Mouse (Mus musculus) limb, embryonic 13.5 days (tissue): ENCODE measurements around the gene Pkdrej. TPM values are rescaled to one million over a fixed set of nuclear protein-coding genes. Genes with fewer than 3 reads are reported as not detected.

Source experiments
- ATAC-seq: fragments of 200-750 bp; cut with Nextera tagmentation; 2 replicates; pipeline ENCODE4 v1.8.0; 2017; ENCODE audit warnings: low read depth, moderate number of reproducible peaks, moderate TSS enrichment; ENCODE audit not compliant: low FRiP score
- H3K27ac ChIP-seq: fragments of 300-500 bp; sonication (generic); 2 replicates; pipeline ENCODE4 v1.5.1; 2015; ENCODE audit warnings: inconsistent platforms, mild to moderate bottlenecking, moderate library complexity
- H3K27me3 ChIP-seq: fragments of 300-500 bp; sonication (generic); 2 replicates; pipeline ENCODE4 v1.6.1; 2015; ENCODE audit warnings: mild to moderate bottlenecking, inconsistent platforms
- H3K36me3 ChIP-seq: fragments of 300-500 bp; sonication (generic); 2 replicates; pipeline ENCODE4 v1.6.1; 2015; ENCODE audit warnings: inconsistent platforms, mild to moderate bottlenecking, moderate library complexity
- H3K4me1 ChIP-seq: fragments of 300-500 bp; sonication (generic); 2 replicates; pipeline ENCODE4 v1.6.1; 2015; ENCODE audit warnings: inconsistent platforms
- H3K4me2 ChIP-seq: fragments of 300-500 bp; sonication (generic); replicated peaks from 2 replicates; pipeline ENCODE4 v1.6.1; 2015; ENCODE audit warnings: inconsistent platforms, mild to moderate bottlenecking, moderate library complexity
- H3K4me3 ChIP-seq: fragments of 300-500 bp; sonication (generic); 2 replicates; pipeline ENCODE4 v1.5.1; 2015; ENCODE audit warnings: moderate library complexity, mild to moderate bottlenecking, inconsistent platforms
- H3K9ac ChIP-seq: fragments of 300-500 bp; sonication (generic); 2 replicates; pipeline ENCODE4 v1.6.1; 2015; ENCODE audit warnings: mild to moderate bottlenecking, inconsistent platforms
- H3K9me3 ChIP-seq: fragments of 300-500 bp; sonication (generic); 2 replicates; pipeline ENCODE4 v1.6.1; 2016; ENCODE audit warnings: inconsistent platforms
- WGBS: fragments of 180-500 bp; shearing (Covaris S2); methylation state at CpG from one replicate; pipeline ENCODE4 v1.1.7; 2015; 5-methylcytosine and 5-hydroxymethylcytosine counted together
- polyA plus RNA-seq: library from polyadenylated mRNA; unstranded; fragments of >200 nt; fragmentation: Nextera tagmentation; extraction: Ambion mirVana; gene quantifications from 2 replicates; pipeline ENCODE4 v1.2.1, GENCODE M21; 2015

Gene Pkdrej
- polyA plus RNA-seq, 1 experiment from 2014 or later, result 0.13 TPM

DNA sequence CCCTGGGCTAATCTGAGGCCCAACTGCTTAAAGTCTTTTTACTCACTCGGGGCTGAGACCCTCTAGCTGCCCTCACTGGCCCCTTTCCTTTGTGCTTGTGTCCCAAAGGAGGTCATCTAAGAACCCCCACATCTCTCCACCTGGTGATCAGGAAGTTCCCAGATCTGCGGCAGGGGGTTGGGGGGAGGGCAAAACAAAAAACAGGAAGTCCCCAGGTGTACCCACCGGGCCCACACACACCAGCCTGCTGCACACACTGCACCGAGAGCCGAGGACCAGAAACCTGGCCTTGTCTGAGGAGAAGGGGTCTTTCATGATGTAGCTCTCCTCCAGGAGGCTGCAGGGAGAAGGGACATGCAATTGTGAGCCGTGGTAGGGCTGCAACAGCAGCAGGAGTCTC is 13.5 kb downstream of the Pkdrej start:
- Histone ChIP-seq H3K4me2 (no peak overlapping the region), H3K4me1 (peaks cover 9% of the 10 kb centered on the region), H3K9me3 (no peaks in the 10 kb centered on the region), H3K4me3 (no peak overlapping the region), H3K27me3 (no peaks in the 10 kb centered on the region), H3K36me3 (no peaks in the 10 kb centered on the region), H3K9ac (no peak overlapping the region), H3K27ac (no peak overlapping the region)
- no peak for ATAC-seq
- WGBS, result 72% methylated on average over 6 of the region's 6 CpGs

DNA sequence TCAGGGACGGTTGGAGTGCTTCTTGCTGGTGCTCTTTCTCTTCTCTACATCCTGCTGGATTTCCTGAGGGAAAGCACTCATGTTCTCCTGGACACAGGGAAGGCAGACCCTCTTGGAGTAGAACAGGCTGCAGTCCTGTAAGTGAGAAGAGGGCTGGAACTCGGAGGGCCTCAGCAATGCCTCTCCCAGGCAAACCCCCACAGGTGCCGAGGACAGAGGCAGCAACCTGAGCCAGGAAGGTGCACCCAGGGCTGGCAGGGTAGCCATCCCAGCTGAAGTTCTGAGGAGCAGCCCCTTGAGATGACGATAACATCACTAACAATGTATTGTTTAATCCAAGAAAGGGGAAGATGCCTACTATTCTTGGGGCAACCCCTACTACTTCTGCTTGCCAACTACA is 14.1 kb downstream of the Pkdrej start:
- 83% methylated on average over 4 of the region's 4 CpGs for WGBS
- H3K9me3 ChIP-seq, result no peaks in the 10 kb centered on the region
- peaks cover 9% of the 10 kb centered on the region for H3K4me1 ChIP-seq
- no peak for ATAC-seq
- no peak overlapping the region for H3K9ac ChIP-seq
- no peak overlapping the region for H3K4me2 ChIP-seq
- no peak overlapping the region for H3K27ac ChIP-seq
- H3K36me3 ChIP-seq, result no peaks in the 10 kb centered on the region
- H3K4me3 ChIP-seq, result no peak overlapping the region
- H3K27me3 ChIP-seq, result no peaks in the 10 kb centered on the region

DNA sequence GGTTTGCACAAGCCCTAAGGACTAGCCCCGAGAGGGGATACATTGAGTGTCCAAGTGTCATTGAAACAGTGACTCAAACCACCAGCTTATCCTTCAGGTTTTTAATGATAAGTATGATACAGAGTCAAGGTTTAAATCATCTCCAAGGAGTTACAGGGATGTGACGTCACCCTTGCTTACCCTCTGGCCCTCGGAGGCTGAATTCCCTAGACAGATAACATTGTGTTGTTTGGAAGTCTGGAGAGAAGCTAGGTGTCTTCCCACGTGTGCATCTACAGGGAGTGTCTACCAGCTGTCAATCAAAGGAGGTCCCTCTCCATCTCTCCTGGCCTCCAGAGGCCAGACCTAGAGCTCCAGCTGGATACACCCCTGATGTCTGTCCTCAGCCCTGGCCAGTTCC is 14.6 kb downstream of the Pkdrej start:
- H3K27me3 ChIP-seq, result no peaks in the 10 kb centered on the region
- WGBS, result 77% methylated on average over 4 of the region's 4 CpGs
- no peak overlapping the region for H3K4me3 ChIP-seq
- no peak overlapping the region for H3K9ac ChIP-seq
- no peak overlapping the region for H3K4me2 ChIP-seq
- ATAC-seq, result no peak
- peaks cover 9% of the 10 kb centered on the region for H3K4me1 ChIP-seq
- no peaks in the 10 kb centered on the region for H3K9me3 ChIP-seq
- H3K27ac ChIP-seq, result no peak overlapping the region
- no peaks in the 10 kb centered on the region for H3K36me3 ChIP-seq

DNA sequence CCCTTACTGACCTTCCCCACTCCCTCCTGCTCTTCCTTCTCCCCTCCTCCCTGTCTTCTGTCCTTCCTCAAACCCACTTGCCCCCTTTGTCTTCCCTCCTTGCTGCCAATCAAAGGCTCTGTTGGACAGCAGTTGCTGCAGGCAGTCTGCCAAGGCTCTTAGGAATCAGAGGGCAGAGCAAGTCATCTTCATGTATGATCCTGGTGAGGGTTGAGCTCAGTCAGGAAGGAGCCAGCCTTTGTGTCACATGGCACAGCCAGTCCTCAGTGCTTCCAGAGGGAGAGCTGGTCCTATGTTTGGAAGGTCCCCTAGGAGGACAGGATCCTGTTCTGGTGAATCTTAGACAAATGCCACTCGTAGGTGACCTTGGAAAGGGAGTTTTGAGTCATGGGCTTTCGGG is 18.6 kb downstream of the Pkdrej start:
- WGBS, result 85% methylated on average over 2 of the region's 2 CpGs

DNA sequence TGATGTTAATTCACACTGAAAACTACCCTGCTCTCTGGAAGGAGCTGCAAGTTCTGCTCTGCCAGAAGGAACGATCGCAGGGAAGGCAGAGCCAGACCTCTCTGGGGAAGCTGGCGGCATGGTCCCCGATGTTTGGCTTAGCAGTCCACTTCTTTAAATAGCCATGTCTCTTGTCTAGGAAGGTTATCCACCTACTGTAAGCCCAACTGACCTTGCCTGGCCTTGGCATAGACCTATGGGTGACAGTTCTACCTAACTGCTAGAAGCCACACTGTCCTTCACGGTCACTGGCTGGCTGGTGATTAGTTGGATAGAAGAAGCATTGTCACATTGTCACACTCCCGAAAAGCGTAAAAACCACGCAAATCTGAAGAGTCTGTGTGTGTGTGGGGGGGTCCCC is 22.9 kb downstream of the Pkdrej start:
- H3K36me3 ChIP-seq, result no peaks in the 10 kb centered on the region
- H3K9me3 ChIP-seq, result no peaks in the 10 kb centered on the region
- WGBS, result 94% methylated on average over 8 of the region's 8 CpGs
- ATAC-seq, result no peak
- H3K27ac ChIP-seq, result no peak overlapping the region
- H3K4me3 ChIP-seq, result no peak overlapping the region
- H3K4me2 ChIP-seq, result no peak overlapping the region
- H3K9ac ChIP-seq, result no peak overlapping the region
- H3K4me1 ChIP-seq, result no peaks in the 10 kb centered on the region
- H3K27me3 ChIP-seq, result no peaks in the 10 kb centered on the region

More for the DNA sequence above, 18.6 kb downstream of the Pkdrej start:
- Histone ChIP-seq H3K4me2 (no peak overlapping the region), H3K27me3 (no peaks in the 10 kb centered on the region), H3K27ac (no peak overlapping the region), H3K4me3 (no peak overlapping the region), H3K9me3 (no peaks in the 10 kb centered on the region), H3K36me3 (no peaks in the 10 kb centered on the region), H3K4me1 (no peaks in the 10 kb centered on the region), H3K9ac (no peak overlapping the region)
- ATAC-seq, result no peak

DNA sequence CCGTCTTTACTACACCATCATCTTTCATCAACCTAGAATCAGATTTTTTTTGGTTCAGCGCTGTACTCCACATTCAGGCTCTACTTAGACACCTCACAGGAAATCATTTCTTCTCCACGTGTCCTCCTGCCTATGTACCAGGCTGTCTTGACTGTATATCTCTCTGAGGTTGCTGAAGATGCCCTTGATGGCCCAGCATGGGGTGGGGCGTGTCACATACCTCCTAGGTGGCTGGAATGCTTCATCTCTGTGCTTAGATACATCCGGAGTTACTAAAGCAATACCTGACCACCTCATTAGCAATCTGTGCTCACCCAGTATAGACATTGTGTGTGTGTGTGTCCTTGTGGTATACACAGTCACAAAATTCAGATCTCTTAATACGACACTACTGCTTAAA is 26.0 kb downstream of the Pkdrej start:
- Histone ChIP-seq H3K4me3 (no peak overlapping the region), H3K27me3 (no peaks in the 10 kb centered on the region), H3K4me1 (no peaks in the 10 kb centered on the region), H3K27ac (no peak overlapping the region), H3K4me2 (no peak overlapping the region), H3K9me3 (no peaks in the 10 kb centered on the region), H3K36me3 (no peaks in the 10 kb centered on the region), H3K9ac (no peak overlapping the region)
- ATAC-seq, result no peak
- WGBS, result 75% methylated on average over 6 of the region's 6 CpGs

DNA sequence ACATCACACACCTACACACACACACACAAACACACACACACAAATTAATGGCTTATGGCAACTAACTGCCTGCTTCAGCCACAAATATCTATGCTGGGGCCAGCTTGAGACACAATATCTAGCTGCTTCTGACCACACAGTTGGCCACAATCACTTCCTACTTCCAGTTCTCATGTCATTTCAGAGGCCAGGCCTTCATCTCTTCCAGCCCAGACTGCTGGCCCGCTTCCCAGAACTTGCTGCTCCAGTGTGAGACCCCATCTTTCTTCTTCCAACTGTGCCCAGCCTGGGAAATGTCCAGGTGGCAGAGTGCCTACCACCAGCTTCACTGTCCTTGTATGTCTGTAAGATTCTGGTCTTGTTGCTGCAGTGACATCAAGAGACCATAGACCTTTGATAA is 28.7 kb downstream of the Pkdrej start:
- WGBS, result 86% methylated on average over 1 of the region's 1 CpGs
- no peaks in the 10 kb centered on the region for H3K36me3 ChIP-seq

DNA sequence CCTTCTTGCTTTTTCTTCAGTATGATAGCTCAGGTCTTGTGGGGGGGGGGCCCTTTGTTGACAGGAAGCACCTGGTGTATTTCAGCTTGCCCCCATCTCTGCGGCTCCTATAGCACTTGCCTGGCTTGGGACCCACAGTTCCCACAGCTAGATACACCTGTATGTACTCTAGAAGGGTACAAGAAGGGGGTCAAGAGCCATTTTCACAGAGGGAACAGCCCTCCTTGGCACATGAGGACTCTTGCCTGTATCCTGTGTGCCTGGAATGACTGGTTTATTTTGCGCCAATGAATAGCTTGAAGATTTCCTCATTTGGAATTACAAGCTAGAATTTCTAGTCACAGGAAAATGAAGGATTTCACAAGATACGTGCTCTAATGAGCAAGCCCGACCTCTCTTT is 30.1 kb downstream of the Pkdrej start:
- Histone ChIP-seq H3K9ac (no peak overlapping the region), H3K36me3 (no peaks in the 10 kb centered on the region), H3K4me3 (no peak overlapping the region), H3K4me2 (no peak overlapping the region), H3K27ac (no peak overlapping the region), H3K9me3 (no peaks in the 10 kb centered on the region), H3K27me3 (no peaks in the 10 kb centered on the region), H3K4me1 (no peaks in the 10 kb centered on the region)
- ATAC-seq, result no peak
- WGBS, result 85% methylated on average over 4 of the region's 4 CpGs

More for the DNA sequence above, 28.7 kb downstream of the Pkdrej start:
- H3K27ac ChIP-seq, result no peak overlapping the region
- no peaks in the 10 kb centered on the region for H3K4me1 ChIP-seq
- no peak overlapping the region for H3K4me2 ChIP-seq
- H3K27me3 ChIP-seq, result no peaks in the 10 kb centered on the region
- H3K9ac ChIP-seq, result no peak overlapping the region
- H3K9me3 ChIP-seq, result no peaks in the 10 kb centered on the region
- H3K4me3 ChIP-seq, result no peak overlapping the region
- no peak for ATAC-seq

DNA sequence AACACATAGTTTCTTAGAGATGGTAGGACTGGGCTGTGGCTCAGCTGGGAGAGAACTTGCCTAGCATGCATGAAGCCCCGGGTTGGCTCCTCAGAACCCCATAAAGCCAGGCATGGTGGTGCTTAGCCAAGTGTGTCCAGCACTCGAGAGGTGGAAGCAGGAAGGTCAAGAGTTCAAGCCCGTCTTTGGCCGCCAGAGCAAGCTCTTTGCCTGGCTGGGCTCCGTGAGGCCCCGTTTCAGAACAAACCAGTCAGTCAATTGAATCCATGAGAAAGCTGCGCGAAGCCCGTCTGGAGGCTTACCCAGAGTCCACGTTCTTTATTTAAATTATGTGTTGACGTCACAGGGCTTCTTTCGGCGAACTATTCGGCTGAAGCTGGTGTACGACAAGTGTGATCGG is 32.9 kb downstream of the Pkdrej start:
- Histone ChIP-seq H3K9ac (no peak overlapping the region), H3K4me2 (no peak overlapping the region), H3K27ac (no peak overlapping the region), H3K4me3 (no peak overlapping the region), H3K27me3 (no peaks in the 10 kb centered on the region), H3K36me3 (no peaks in the 10 kb centered on the region), H3K4me1 (no peaks in the 10 kb centered on the region), H3K9me3 (no peaks in the 10 kb centered on the region)
- ATAC-seq, result no peak
- WGBS, result 75% methylated on average over 16 of the region's 16 CpGs

DNA sequence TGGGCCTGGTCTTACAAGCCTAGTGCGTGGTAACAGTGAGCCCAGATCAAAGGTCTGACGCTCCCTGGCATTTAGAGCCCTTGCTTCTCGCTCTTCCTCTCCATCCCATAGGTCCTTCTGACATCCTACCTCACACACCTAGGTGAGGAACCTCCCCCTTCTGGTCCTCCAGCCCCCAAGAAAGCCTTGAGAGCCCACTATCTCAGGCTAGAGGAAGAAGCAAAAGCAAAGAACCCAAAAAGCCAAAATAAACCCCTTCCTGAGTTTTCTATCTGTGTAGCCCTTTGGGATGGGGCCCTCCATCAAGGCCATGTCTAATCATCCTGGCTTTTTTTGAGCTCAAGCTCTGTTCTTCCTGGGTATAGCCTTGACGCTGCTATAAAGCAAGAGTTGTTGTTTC is 33.5 kb downstream of the Pkdrej start:
- H3K4me1 ChIP-seq, result no peaks in the 10 kb centered on the region
- H3K4me3 ChIP-seq, result no peak overlapping the region
- no peaks in the 10 kb centered on the region for H3K27me3 ChIP-seq
- no peak overlapping the region for H3K9ac ChIP-seq
- no peak overlapping the region for H3K4me2 ChIP-seq
- no peaks in the 10 kb centered on the region for H3K9me3 ChIP-seq
- H3K27ac ChIP-seq, result no peak overlapping the region
- ATAC-seq, result no peak
- no peaks in the 10 kb centered on the region for H3K36me3 ChIP-seq
- 77% methylated on average over 4 of the region's 4 CpGs for WGBS

DNA sequence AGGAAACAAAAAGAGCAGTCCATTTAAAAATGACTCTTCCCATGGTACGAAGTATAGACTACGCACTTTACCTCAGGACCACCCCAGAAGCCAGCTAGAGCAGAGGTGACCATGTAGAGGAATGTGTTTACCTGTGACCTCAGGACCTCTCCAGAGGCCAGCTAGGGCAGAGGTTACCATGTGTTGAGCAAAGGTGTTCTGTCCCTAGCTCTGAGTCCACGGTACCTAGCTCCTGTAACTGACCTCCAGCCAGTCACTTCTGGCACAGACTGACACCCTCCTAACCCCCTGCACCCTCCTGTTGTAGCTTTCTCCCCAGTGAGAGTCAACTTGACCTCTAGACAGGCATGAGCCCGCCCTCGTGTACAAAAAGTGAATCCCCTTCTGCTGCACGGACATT is 34.1 kb downstream of the Pkdrej start:
- Histone ChIP-seq H3K4me3 (no peak overlapping the region), H3K4me2 (no peak overlapping the region), H3K27ac (no peak overlapping the region), H3K4me1 (no peaks in the 10 kb centered on the region), H3K36me3 (no peaks in the 10 kb centered on the region), H3K9me3 (no peaks in the 10 kb centered on the region), H3K27me3 (no peaks in the 10 kb centered on the region), H3K9ac (no peak overlapping the region)
- no peak for ATAC-seq
- 88% methylated on average over 6 of the region's 6 CpGs for WGBS

DNA sequence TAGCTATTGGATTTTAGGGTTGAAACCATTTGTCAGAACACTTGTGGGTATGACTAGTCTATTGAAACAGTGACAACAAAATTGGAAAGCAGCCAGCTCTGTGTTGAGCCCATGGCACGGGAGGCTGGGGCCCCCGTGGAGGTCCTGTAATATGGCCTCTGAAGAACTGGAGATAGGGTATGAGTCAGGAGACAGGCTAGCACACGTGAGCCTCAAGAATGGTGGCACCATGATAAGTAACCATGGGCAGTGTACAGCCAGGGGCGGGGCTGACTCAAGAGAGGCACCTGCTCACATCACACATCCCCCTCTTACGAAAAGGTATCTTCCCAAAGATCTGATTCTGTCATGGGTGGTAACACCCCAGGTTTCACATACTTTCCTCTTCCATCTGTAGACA is 34.8 kb downstream of the Pkdrej start:
- 77% methylated on average over 5 of the region's 5 CpGs for WGBS
- H3K27me3 ChIP-seq, result no peaks in the 10 kb centered on the region

DNA sequence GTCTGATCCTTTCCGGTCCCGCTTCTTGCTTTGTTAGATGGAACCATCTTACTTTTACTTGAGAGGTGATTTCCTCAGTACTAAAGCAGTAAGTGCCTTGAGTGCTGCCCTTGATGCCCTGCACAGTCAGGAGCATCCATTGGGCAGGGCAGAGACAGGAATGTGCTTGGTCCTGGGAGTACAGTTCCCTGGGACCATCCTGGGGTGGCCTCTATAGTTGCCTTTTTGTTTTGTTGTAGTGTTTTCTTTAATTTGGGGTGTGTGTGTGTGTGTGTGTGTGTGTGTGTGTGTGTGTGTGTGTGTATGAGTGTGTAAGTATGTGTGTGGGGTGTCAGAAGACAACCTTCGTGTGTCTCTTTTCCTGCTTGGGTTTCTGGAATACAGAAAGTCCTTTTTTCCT is 37.2 kb downstream of the Pkdrej start:
- no peaks in the 10 kb centered on the region for H3K27me3 ChIP-seq
- no peak overlapping the region for H3K27ac ChIP-seq
- H3K9ac ChIP-seq, result no peak overlapping the region
- ATAC-seq, result no peak
- no peaks in the 10 kb centered on the region for H3K9me3 ChIP-seq
- WGBS, result 85% methylated on average over 3 of the region's 3 CpGs
- no peaks in the 10 kb centered on the region for H3K4me1 ChIP-seq
- H3K4me3 ChIP-seq, result no peak overlapping the region
- H3K36me3 ChIP-seq, result no peaks in the 10 kb centered on the region
- no peak overlapping the region for H3K4me2 ChIP-seq

More for the DNA sequence above, 34.8 kb downstream of the Pkdrej start:
- H3K4me2 ChIP-seq, result no peak overlapping the region
- H3K9ac ChIP-seq, result no peak overlapping the region
- ATAC-seq, result no peak
- no peaks in the 10 kb centered on the region for H3K4me1 ChIP-seq
- H3K36me3 ChIP-seq, result no peaks in the 10 kb centered on the region
- H3K4me3 ChIP-seq, result no peak overlapping the region
- no peaks in the 10 kb centered on the region for H3K9me3 ChIP-seq
- H3K27ac ChIP-seq, result no peak overlapping the region
